Mouse (Mus musculus): ENCODE data around the gene Stac2.

The Stac2 gene

GRCm38 (mm10) chr11:97996691-97997090 is 56.6 kb downstream of the Stac2 start:
- no peak for DNase-seq

GRCm38 (mm10) chr11:97995564-97996288 is 57.5 kb downstream of the Stac2 start, which contains the start of gene Arl5c:
TSS of gene Arl5c (minus strand) at chr11:97996181.
- peak; percentile 28 to 30 for DNase-seq

- peak; percentile 76 to 81 for DNase-seq
Observed at GRCm38 (mm10) chr11:97994539-97995100, 58.6 kb downstream of the Stac2 start.

GRCm38 (mm10) chr11:97988530-97989096 is 64.6 kb downstream of the Stac2 start:
- peak; percentile 88 to 91 for DNase-seq

- DNase-seq: peak; percentile 90 to 97
Observed at GRCm38 (mm10) chr11:97987551-97988526, 65.4 kb downstream of the Stac2 start.

- DNase-seq: no peak
Observed at GRCm38 (mm10) chr11:97986738-97987465, 66.4 kb downstream of the Stac2 start.

Data from cerebellum, adult 18-20 months (tissue).